Mouse (Mus musculus) limb, embryonic 13.5 days (tissue): ENCODE measurements around the gene Elmo2. TPM values are rescaled to one million over a fixed set of nuclear protein-coding genes. Genes with fewer than 3 reads are reported as not detected.

Experiments
- ATAC-seq: fragments of 200-750 bp; cut with Nextera tagmentation; 2 replicates; pipeline ENCODE4 v1.8.0; 2017; ENCODE audit warnings: low read depth, moderate number of reproducible peaks, moderate TSS enrichment; ENCODE audit not compliant: low FRiP score
- H3K27ac ChIP-seq: fragments of 300-500 bp; sonication (generic); 2 replicates; pipeline ENCODE4 v1.5.1; 2015; ENCODE audit warnings: inconsistent platforms, mild to moderate bottlenecking, moderate library complexity
- H3K27me3 ChIP-seq: fragments of 300-500 bp; sonication (generic); 2 replicates; pipeline ENCODE4 v1.6.1; 2015; ENCODE audit warnings: mild to moderate bottlenecking, inconsistent platforms
- H3K36me3 ChIP-seq: fragments of 300-500 bp; sonication (generic); 2 replicates; pipeline ENCODE4 v1.6.1; 2015; ENCODE audit warnings: inconsistent platforms, mild to moderate bottlenecking, moderate library complexity
- H3K4me1 ChIP-seq: fragments of 300-500 bp; sonication (generic); 2 replicates; pipeline ENCODE4 v1.6.1; 2015; ENCODE audit warnings: inconsistent platforms
- H3K4me2 ChIP-seq: fragments of 300-500 bp; sonication (generic); replicated peaks from 2 replicates; pipeline ENCODE4 v1.6.1; 2015; ENCODE audit warnings: inconsistent platforms, mild to moderate bottlenecking, moderate library complexity
- H3K4me3 ChIP-seq: fragments of 300-500 bp; sonication (generic); 2 replicates; pipeline ENCODE4 v1.5.1; 2015; ENCODE audit warnings: moderate library complexity, mild to moderate bottlenecking, inconsistent platforms
- H3K9ac ChIP-seq: fragments of 300-500 bp; sonication (generic); 2 replicates; pipeline ENCODE4 v1.6.1; 2015; ENCODE audit warnings: mild to moderate bottlenecking, inconsistent platforms
- H3K9me3 ChIP-seq: fragments of 300-500 bp; sonication (generic); 2 replicates; pipeline ENCODE4 v1.6.1; 2016; ENCODE audit warnings: inconsistent platforms
- WGBS: fragments of 180-500 bp; shearing (Covaris S2); methylation state at CpG from one replicate; pipeline ENCODE4 v1.1.7; 2015; 5-methylcytosine and 5-hydroxymethylcytosine counted together
- polyA plus RNA-seq: library from polyadenylated mRNA; unstranded; fragments of >200 nt; fragmentation: Nextera tagmentation; extraction: Ambion mirVana; gene quantifications from 2 replicates; pipeline ENCODE4 v1.2.1, GENCODE M21; 2015

Gene Elmo2
- polyA plus RNA-seq, 1 experiment from 2014 or later, result 86.4 TPM

DNA sequence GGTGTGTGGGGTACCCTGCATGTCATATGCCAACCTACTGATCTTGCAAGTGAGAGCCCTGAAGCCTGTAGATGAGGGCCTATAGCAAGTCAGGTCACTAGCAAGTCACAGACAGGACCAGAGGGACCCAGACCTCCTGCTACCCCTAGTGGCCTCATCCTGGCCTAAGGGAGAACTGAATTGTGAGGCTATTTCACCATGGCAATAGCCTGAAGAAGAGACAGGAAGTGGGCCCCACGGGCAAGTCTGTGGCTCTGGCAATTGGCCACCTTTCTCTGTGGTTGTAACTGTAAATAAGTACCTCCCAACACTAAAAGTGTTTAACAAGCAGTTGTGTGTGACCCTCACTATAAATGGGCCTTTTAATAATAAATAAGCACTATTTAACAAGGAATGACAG is 75.4 kb downstream of the Elmo2 start:
- no peak overlapping the region for H3K4me2 ChIP-seq
- 18% methylated on average over 1 of the region's 1 CpGs for WGBS
- no peak overlapping the region for H3K27ac ChIP-seq
- peaks cover 80% of the 10 kb centered on the region for H3K27me3 ChIP-seq
- no peaks in the 10 kb centered on the region for H3K4me1 ChIP-seq
- H3K9ac ChIP-seq, result no peak overlapping the region
- no peak overlapping the region for H3K4me3 ChIP-seq
- ATAC-seq, result no peak
- no peaks in the 10 kb centered on the region for H3K36me3 ChIP-seq
- no peaks in the 10 kb centered on the region for H3K9me3 ChIP-seq

DNA sequence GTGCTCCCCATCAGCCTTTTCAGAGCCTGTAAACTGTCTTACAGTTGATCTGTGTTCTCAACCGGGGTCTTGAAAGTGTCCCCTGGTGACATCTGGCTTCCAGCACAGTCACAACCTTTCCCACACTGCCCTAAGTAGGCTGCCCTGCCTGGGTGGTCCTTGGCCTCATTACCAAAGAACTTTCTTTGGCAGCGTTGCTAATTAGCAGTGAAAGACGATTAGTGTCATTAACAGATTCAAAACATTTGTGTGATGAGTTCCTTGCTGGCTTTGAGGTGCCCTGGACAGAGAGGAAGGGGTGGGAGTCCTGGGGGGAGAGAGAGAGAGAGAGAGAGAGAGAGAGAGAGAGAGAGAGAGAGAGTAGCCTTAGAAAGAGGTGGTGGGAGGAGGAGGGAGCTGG is 77.3 kb downstream of the Elmo2 start:
- H3K9ac ChIP-seq, result no peak overlapping the region
- H3K4me1 ChIP-seq, result no peaks in the 10 kb centered on the region
- no peak overlapping the region for H3K4me2 ChIP-seq
- no peak overlapping the region for H3K4me3 ChIP-seq
- no peak for ATAC-seq
- H3K9me3 ChIP-seq, result no peaks in the 10 kb centered on the region
- no peak overlapping the region for H3K27ac ChIP-seq
- WGBS, result 9% methylated on average over 3 of the region's 3 CpGs
- H3K36me3 ChIP-seq, result no peaks in the 10 kb centered on the region
- peaks cover 81% of the 10 kb centered on the region for H3K27me3 ChIP-seq

GRCm38 (mm10) chr2:165246349-165246748 is 79.9 kb downstream of the Elmo2 start:
- peaks cover 82% of the 10 kb centered on the region for H3K27me3 ChIP-seq
- no peak for ATAC-seq
- H3K9ac ChIP-seq, result no peak overlapping the region
- no peak overlapping the region for H3K4me3 ChIP-seq
- 12% methylated on average over 11 of the region's 11 CpGs for WGBS
- H3K9me3 ChIP-seq, result no peaks in the 10 kb centered on the region
- H3K4me2 ChIP-seq, result no peak overlapping the region
- no peaks in the 10 kb centered on the region for H3K36me3 ChIP-seq
- H3K4me1 ChIP-seq, result peaks cover 13% of the 10 kb centered on the region; the same call in 1 of the 2 replicates
- H3K27ac ChIP-seq, result no peak overlapping the region

- no peak overlapping the region for H3K9ac ChIP-seq
- no peak for ATAC-seq
- H3K4me1 ChIP-seq, result peaks cover 13% of the 10 kb centered on the region; the same call in 1 of the 2 replicates
- peaks cover 98% of the 10 kb centered on the region for H3K27me3 ChIP-seq
- no peaks in the 10 kb centered on the region for H3K36me3 ChIP-seq
- WGBS, result 3% methylated on average over 11 of the region's 11 CpGs
- H3K9me3 ChIP-seq, result no peaks in the 10 kb centered on the region
- no peak overlapping the region for H3K4me3 ChIP-seq
- no peak overlapping the region for H3K27ac ChIP-seq
- no peak overlapping the region for H3K4me2 ChIP-seq
Observed at GRCm38 (mm10) chr2:165243122-165243720, 83.1 kb downstream of the Elmo2 start.

DNA sequence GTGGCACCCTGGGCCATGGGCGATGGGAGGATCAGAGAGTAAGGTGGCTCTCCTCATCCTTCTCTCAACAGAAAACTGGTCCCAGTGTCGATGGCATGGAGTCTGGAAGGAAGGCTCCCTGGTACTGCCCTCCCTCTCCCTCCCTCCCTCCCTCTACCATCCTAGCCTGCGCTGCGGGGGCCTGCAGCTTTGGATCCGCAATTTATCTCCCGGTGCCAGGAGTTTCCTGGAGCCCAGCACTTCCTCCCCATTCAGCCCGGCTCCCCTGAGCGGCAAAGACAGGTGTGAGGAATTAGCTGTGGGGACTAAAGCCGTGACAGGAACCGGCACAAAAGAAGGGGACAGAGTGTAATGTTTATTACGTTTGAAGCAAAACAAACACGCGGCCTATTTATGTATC is 83.7 kb downstream of the Elmo2 start:
- Histone ChIP-seq H3K27me3 (peaks cover 98% of the 10 kb centered on the region), H3K4me1 (peaks cover 13% of the 10 kb centered on the region; the same call in 1 of the 2 replicates), H3K27ac (no peak overlapping the region), H3K4me2 (no peak overlapping the region), H3K4me3 (no peak overlapping the region), H3K9ac (no peak overlapping the region), H3K9me3 (no peaks in the 10 kb centered on the region), H3K36me3 (no peaks in the 10 kb centered on the region)
- WGBS, result under 1% methylated on average over 13 of the region's 13 CpGs
- ATAC-seq, result no peak

- 57% methylated on average over 7 of the region's 7 CpGs for WGBS
- Histone ChIP-seq H3K36me3 (no peaks in the 10 kb centered on the region), H3K9ac (no peak overlapping the region)
Observed at GRCm38 (mm10) chr2:165241786-165242185, 84.5 kb downstream of the Elmo2 start.

DNA sequence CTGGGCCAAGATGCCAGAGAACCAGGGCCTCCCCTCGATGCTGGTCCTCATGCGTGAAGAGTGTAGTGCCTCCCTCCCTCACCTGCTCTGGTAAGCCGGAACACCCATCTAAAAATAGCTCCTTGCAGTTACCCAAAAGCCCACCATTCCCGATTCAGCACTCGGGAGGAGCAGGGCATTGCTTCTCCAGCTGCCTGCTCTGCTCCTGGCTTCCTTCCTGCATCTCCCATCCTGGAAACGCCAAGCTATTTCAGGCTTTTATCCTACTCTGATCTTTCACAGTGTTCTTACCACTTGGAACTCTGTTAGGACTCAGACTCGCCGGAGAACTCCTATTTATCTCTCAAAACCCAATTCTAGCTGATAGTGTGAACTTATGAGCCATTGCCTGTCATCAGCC is 85.9 kb downstream of the Elmo2 start:
- H3K4me1 ChIP-seq, result peaks cover 13% of the 10 kb centered on the region
- no peak overlapping the region for H3K4me2 ChIP-seq
- no peak overlapping the region for H3K4me3 ChIP-seq
- peaks cover 99% of the 10 kb centered on the region for H3K27me3 ChIP-seq
- H3K9ac ChIP-seq, result no peak overlapping the region
- no peaks in the 10 kb centered on the region for H3K36me3 ChIP-seq
- no peak for ATAC-seq
- no peak overlapping the region for H3K27ac ChIP-seq
- no peaks in the 10 kb centered on the region for H3K9me3 ChIP-seq
- WGBS, result 34% methylated on average over 8 of the region's 8 CpGs

More at GRCm38 (mm10) chr2:165241786-165242185, 84.5 kb downstream of the Elmo2 start:
- Histone ChIP-seq H3K4me3 (no peak overlapping the region), H3K27me3 (peaks cover 97% of the 10 kb centered on the region), H3K27ac (no peak overlapping the region), H3K4me2 (no peak overlapping the region), H3K4me1 (peaks cover 13% of the 10 kb centered on the region; the same call in 1 of the 2 replicates), H3K9me3 (no peaks in the 10 kb centered on the region)
- ATAC-seq, result no peak

- Histone ChIP-seq H3K4me2 (no peak overlapping the region), H3K4me3 (no peak overlapping the region), H3K4me1 (peaks cover 19% of the 10 kb centered on the region), H3K27me3 (peaks cover 99% of the 10 kb centered on the region), H3K36me3 (no peaks in the 10 kb centered on the region), H3K9me3 (no peaks in the 10 kb centered on the region), H3K9ac (no peak overlapping the region), H3K27ac (no peak overlapping the region)
- no peak for ATAC-seq
- 11% methylated on average over 15 of the region's 15 CpGs for WGBS
Observed at GRCm38 (mm10) chr2:165239533-165240144, 86.6 kb downstream of the Elmo2 start.

DNA sequence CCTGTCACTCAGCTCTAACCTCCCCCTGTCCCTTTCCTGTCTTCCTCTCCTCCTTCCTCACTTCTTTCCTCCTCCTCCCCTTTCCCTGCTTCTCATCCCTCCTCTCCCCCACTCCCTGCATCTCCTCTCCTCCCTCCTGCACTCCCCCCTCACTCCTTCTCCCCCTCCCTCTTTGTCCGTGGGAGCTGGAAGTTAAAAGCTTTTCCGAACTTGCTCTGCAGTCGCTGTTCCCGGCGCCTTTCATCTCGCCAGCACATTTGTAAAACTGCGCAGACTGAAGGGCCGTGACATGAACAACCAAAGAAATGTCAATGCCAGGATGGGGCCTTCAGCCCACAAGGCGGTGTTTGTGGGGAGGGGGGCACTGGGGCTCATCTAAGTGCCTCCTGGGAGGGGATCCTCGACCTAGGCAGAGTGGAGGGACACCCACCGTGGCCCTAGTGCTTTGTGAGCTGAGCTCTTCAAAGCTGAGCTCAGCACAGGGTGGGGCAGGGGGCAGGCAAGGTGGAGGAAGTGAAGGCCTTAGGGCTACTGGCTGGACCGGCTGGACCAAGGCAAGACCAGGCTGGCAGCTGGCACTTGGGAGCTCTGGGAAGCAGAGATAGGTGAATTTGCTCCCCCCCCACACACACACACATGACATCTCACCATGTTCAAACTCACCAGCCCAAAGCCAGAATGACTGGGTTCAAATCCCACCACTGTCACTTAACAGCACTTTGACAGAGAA is 87.7 kb downstream of the Elmo2 start:
- ATAC-seq, result no peak
- Histone ChIP-seq H3K27ac (no peak overlapping the region), H3K27me3 (peaks cover 99% of the 10 kb centered on the region), H3K9ac (no peak overlapping the region), H3K4me2 (no peak overlapping the region), H3K4me1 (peaks cover 28% of the 10 kb centered on the region), H3K9me3 (no peaks in the 10 kb centered on the region), H3K4me3 (no peak overlapping the region), H3K36me3 (no peaks in the 10 kb centered on the region)
- 6% methylated on average over 12 of the region's 12 CpGs for WGBS

Other genes starting within 250 kb of the Elmo2 start
- not detected in 2 replicates for gene 1700025C18Rik, start 235.7 kb downstream of the Elmo2 start, polyA plus RNA-seq
- 0.79 and 1.2 TPM in 2 replicates for gene Cdh22, start 91.6 kb downstream of the Elmo2 start, polyA plus RNA-seq
- 56.3 and 56.4 TPM in 2 replicates for gene Slc35c2, start 38.6 kb downstream of the Elmo2 start, polyA plus RNA-seq
- 0.31 and 0.75 TPM in 2 replicates for gene Zfp663, start 42.2 kb upstream of the Elmo2 start, polyA plus RNA-seq
- 10.0 and 10.4 TPM in 2 replicates for gene Zfp334, start 61.8 kb upstream of the Elmo2 start, polyA plus RNA-seq
- gene Ocstamp, start 73.9 kb upstream of the Elmo2 start, polyA plus RNA-seq, result 0.05 TPM in 1 of 2 replicates, not detected in the other
- gene Slc13a3, start 146.8 kb upstream of the Elmo2 start, polyA plus RNA-seq, result 0.13 and 0.15 TPM in 2 replicates
- 44.8 and 45.0 TPM in 2 replicates for gene Trp53rka, start 166.8 kb upstream of the Elmo2 start, polyA plus RNA-seq
- gene Slc2a10, start 177.3 kb upstream of the Elmo2 start, polyA plus RNA-seq, result 11.0 and 12.6 TPM in 2 replicates